Mouse (Mus musculus) left cerebral cortex, postnatal 36 days (tissue): Measurements from ENCODE around the gene Rgcc. TPM values are rescaled to one million over a fixed set of nuclear protein-coding genes. Genes with fewer than 3 reads are reported as not detected.
A peak's percentile ranks its signal among the peaks of the same experiment; 100 is the strongest.

Experiments
- DNase-seq, 2 experiments: peaks; one replicate each; pipeline ENCODE4 v3.0.0; 2021 to 2022; ENCODE audit warnings: low spot score in 2 of 2, mixed read lengths in 1 of 2
- intact Hi-C: fragments of 180-260 bp; cut with DNase I; formaldehyde crosslinking; loops from one replicate; pipeline ENCODE4 v1.15.1; 2025
- total RNA-seq, 2 experiments: library from RNA; stranded (reverse); gene quantifications; 2 replicates each; pipeline ENCODE4 v1.2.3; 2021

Gene Rgcc
- total RNA-seq, 2 experiments from 2014 or later = 30.1 to 39.0 TPM

DNA sequence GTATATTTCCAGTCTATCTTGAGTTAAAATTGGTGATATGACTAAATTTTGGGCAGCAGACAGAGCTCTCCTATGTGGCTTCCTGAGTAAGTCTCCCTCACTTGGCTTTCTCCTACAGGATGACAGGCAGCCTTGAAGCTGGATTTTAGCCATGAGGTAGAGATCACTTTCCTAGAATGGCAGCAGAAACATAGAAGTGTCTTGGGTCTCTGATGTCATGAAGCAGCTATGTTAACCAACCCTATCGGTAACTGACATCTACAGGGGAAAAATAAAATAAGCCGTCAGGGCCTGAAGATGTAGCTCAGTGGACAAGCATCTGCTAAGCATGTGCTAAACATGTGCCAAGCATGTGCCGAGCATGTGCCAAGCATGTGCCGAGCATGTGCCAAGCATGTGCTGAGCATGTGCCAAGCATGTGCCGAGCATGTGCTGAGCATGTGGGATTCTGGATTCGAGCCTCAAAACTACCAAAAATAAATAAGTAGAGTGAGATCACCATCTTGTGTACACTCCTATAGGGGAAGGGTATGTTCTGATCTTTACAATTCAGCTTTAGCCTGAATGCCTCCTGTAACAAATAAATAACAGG lies 3.5 kb upstream of the Rgcc start:
- DNase-seq = no peak
- intact Hi-C loops = loop anchor here (5.0 kb wide), 1 partner anchor 103 kb away; no protein-coding TSS in a partner anchor

DNA sequence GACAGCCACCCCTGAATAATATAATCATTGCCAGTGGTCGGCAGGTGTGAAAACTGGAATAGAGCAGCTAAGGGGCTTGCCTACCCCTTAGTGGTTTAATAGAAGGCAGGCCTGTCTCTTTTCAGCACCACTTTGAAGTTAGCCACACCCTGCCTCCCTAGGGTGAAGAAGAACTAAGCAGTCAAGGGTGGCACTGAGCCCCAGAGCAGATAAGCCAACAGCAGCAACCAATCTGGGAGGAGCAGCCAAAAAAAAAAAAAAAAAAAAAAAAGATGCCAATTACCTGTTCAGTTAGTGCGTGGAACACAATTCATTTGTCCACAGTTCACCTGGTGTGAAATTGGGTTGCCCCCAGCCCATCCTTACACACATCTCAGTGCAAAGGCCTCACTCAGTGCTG lies 1.7 kb upstream of the Rgcc start:
- intact Hi-C loops = loop anchor here (5.0 kb wide), 1 partner anchor 101 kb away; no protein-coding TSS in a partner anchor
- no peak for DNase-seq

DNA sequence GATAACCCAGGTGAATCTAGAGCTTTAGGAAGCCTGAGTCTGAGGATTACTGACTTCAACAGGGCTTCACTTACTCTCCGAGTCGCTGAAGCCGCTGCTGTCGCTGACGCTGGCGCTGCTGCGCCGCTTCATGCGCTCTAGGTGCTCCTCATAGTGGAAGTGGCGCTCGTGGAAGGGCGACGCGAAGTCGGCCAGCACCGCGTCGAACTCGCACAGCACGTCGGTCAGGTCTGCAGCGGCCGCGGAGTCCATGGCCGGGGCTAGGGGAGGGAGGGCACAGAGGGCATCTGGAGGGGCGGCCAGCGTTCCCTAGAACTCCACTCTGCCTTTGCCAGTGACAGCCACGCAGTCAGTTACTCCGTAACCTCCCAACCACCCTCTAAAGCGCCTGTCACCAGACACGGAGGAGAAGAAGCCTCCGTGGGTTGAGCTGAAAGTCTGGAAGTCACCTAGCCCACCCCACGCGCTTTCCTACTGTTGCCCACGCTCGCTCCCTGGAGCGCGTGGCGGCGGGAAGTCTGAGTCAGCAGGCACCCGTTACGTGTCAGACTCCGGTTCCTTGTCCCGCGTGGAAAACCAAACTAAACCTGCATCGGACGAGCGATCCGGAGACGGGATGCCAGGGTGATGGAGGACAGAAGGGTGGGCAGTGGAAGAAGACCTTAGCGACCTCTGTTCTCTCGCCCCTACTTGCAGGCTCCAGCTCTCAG lies 649 bp downstream of the Rgcc start:
- DNase-seq = peak; percentile 65 to 68
- intact Hi-C loops = loop anchor here (5.0 kb wide), 1 partner anchor 98 kb away; no protein-coding TSS in a partner anchor

DNA sequence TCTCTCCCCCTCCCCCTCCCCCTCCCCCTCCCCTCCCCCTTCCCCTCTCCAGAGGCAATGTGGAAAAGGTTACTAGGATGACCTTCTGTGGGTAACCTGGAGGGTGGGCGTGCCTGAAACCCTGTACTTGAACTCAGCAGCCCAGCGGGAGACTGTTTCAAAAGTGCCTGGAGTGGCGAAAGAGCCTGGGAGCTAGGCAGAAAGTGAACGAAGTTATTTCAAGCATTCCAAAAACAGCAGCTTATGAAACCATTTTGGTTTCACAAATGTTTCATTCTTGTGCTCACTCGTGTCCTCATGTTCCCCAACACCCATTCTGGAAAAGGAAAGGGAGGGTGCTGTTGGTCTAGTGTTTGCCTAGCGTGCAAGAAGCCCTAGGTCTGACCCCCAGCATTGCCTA lies 1.6 kb downstream of the Rgcc start:
- peak in 1 of 2 experiments; percentile 32 for DNase-seq
- intact Hi-C loops = loop anchor here (5.0 kb wide), 2 partner anchors 57 to 97 kb away; no protein-coding TSS in a partner anchor

DNA sequence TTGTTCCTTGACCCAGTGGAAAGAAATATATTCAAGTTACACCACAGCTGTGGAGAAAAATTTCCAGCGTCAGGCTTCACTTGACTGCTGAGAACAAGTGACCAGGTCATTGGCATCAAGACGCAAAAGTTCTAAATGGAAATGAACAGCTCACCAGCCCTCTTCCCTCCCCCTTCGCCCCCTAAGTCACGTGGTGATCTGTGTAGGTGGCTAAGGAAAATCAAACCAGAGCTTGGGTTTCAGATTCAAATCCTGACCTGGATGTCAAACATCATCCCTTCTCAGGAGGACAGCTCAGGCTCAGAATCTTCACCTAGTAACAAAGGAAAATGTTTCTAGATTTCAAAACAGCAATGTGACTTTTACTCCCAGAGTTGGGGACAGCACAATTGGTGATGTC lies 2.2 kb downstream of the Rgcc start:
- no peak for DNase-seq
- intact Hi-C loops = loop anchor here (5.0 kb wide), 1 partner anchor 57 kb away; no protein-coding TSS in a partner anchor

DNA sequence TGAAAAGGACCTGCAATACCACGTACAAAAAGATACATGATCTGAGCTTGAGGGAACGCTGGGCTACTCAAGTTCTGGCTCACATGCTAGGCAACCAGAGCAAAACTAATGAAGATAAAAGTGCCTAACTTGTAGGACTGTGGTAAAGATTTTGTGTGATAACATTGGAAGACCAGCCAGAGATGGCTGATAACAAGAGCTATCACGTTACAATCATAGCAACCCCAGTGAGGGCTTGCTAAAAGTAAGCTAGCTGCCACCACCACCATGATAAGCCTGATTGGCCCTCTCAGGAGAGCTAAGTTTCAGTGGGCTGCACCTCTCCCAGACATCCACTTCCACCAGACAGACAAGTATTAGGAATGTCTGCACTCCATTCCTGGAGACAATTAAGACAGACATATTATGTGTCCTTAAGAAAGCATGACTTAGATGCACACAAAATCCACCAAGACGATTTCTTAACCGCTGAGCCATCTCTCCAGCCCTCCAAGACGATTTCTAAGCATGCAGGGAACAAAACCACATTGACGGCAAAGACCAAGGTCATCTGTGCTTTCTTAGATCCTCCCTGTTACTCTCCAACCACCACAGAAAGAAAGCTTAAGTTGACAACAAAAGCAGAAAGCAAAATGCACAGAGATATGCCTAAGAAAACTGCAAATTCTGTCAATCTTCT lies 3.0 kb downstream of the Rgcc start:
- intact Hi-C loops = loop anchor here (5.0 kb wide), 1 partner anchor 56 kb away; no protein-coding TSS in a partner anchor

DNA sequence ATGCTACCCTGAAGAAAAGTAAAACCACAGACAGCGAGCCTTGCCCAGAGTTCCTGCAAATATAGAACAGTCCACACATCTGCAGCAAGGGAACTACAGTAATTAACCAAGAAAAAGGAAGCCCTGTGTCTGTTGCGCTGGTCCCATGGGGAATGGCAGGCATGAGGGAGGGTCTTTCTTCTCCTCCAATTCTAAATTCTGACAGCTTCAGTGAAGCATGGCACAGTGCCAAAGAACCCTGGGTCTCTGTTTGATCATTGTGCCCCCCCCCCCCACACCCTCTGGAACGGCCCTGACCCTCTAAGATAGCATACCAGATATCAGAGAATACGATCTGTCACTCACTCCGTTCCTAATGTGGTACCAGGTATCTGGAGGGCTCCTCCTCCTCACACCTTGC lies 4.6 kb downstream of the Rgcc start:
- intact Hi-C loops = loop anchor here (5.0 kb wide), 1 partner anchor 55 kb away; no protein-coding TSS in a partner anchor

More for the DNA sequence above, 3.0 kb downstream of the Rgcc start:
- no peak for DNase-seq

DNA sequence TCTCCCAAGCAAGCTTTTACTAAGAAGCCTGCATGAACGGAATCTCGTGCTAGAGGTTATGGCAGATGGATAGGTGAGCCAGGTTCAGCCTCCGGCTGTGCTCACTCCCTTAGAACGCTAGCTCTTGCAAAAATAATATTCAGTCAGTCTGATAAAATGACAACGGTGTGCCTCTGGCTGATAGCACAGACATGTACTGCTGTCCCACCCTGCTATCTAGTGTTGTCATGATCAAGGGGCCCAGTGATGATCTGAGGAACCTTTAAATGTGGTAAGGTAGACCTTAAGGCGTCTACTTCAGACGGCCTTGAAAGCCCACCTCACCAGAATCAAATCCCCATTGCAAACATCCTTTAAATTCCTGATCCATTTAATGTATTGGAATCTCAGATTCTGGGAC lies 5.2 kb downstream of the Rgcc start:
- DNase-seq = no peak
- intact Hi-C loops = loop anchor here (5.0 kb wide), 1 partner anchor 54 kb away; no protein-coding TSS in a partner anchor

More for the DNA sequence above, 4.6 kb downstream of the Rgcc start:
- DNase-seq = no peak

DNA sequence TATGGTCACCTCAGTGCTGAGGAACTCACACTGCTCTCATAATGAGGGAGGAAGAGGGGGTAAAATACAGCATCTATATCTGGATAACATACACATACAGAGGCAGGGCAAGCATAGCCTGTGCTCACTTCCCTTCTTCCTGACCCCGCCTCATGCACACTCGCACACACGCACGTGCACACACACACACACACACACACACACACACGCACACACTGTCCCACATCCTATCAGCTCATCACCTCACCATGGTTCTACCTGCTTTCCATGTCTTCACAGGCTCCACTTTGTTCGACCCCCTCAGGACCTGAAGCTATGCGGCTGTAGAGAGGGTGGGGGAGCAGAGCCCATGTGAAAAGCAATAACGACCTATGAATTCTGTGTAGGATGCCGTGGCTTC lies 5.9 kb downstream of the Rgcc start:
- DNase-seq = no peak
- intact Hi-C loops = loop anchor here (5.0 kb wide), 1 partner anchor 53 kb away; no protein-coding TSS in a partner anchor

DNA sequence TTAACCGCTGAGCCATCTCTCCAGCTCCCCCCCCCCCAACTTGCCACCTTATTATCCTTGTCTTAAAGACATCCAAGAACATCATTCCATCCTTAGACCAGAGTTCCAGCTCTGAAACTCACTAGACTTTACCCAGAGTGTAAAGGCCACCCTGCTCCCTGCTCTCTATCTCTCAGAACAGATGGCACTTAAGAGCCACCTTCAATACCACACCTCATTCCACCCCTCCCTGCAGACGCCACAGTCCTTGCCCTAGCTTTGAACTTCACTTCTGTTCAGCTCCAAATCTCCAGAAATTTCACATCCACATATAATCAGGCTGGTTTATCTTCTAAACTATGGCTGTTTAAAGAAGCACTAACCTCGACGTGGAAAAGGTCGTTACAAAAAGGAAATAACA lies 6.5 kb downstream of the Rgcc start:
- DNase-seq = no peak
- intact Hi-C loops = loop anchor here (5.0 kb wide), 1 partner anchor 53 kb away; no protein-coding TSS in a partner anchor

DNA sequence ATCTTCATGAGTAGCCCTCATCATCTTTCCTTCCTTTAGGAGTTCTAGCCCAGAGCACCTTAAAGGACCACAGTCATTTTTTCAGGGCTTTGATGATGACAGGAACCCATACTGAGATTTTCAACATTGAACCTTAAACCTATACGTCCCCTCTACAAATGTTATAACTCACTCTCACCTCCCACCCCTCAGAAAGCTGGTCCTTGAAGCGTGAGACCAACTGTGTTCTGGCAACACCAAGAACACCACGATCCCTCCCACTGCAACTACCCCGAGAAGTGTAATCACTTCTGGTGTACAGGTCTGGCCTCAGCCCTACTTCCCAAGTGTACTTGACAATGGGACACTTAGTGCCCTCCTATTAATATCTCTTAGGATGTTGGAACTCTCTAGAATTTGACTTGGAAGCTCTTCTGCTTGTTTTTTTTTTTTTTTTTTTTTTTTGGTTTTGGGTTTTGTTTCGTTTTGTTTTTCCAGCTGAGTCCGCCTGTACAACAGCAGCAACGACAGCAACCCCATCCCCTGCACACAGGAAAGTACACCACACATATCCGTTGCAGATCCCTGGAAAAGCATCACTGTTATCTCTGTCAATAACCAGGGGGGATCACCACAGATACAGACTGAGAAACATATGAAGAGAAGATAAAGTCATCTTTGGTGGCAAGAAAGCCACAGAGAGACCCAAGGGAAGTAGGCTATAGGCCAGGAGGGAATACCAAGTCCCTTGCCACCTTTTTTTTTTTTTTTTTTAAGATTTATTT lies 7.2 kb downstream of the Rgcc start:
- intact Hi-C loops = no loop called here
- DNase-seq = no peak

DNA sequence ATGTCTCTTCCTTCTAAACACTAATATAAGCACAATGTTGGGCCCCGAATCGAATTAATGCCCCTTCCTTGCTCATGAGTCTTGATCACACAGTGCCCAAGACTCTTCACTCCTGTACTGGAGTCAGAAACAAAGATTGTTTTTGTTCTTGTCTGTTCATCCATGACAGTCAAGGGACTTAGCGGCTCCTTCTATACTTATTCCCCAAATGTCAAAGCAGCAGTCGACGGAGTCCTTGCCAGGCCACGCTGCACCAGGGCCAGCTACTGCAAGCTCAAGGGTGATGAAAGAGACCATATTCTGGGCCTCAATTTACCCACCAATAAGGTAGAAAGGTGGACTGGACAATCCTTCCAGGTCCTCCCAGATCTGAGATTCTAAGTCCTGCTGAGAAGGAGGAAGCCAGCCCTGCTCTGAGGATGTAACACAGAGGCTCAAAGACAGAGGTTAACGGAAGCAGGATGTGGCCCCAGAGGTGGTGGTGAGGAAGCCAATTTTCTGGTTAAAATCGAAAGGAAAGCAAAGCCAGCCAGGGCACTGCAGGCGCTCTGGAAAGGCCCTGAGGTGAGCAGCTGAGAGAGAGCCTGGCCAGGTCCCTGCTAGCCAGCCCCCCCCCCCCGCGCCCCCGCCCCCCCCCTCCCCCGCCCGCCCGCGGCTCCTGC lies 8.2 kb downstream of the Rgcc start:
- no peak for DNase-seq
- intact Hi-C loops = no loop called here

DNA sequence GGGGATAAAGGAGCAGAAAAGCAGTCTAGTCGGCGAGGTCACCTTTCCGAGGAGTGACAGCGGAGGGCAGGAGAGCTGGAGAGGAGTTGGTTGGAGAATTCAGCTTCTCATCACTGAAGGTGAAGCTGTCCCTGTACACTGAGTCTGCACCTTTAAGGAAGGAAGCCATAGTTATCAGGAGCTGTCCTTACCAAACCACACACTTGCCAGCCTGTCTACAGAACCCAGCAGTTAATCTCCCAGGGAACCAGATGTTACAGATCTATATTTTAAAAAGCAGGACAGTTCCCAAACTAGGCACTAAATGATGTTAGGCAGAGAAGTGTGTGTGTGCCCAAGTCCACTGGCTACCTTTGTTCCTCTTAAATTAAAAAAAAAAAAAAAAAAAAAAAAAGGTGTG lies 9.8 kb downstream of the Rgcc start:
- intact Hi-C loops = no loop called here
- DNase-seq = no peak

DNA sequence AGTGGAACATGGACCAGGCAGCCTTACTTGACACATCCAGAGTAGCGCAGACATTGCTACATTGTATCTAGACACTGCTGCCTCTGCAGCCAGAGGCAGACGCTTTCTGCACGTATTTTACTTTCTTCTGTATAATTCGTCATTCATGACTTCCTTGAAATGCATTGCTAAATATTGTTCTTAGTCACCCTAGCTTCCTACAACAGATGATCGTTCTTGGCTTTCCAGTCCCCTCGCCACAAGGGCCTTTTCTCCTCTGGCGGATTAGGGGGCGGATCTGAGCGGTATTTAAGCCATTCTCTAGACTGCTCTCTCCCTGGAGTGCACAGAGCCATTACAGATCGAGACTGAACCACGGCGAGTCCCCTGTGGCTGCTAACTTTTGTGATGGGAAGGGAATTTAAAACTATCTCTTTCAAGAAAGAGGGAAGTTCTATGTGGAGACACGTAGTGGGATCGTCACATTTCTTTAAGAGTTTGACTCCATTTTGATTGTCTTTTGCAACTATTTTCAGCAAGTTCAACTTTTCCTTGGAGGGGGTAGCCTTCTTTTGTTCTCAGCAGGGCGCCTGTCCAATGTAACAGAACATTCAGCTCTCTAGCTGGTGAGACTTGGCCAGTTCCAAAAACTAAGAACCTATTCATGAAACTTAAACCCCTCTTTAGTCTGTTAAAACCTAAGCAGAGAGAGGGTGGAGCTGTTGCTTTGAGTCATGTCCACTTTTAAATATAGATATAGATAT lies 10.6 kb downstream of the Rgcc start:
- intact Hi-C loops = no loop called here

DNA sequence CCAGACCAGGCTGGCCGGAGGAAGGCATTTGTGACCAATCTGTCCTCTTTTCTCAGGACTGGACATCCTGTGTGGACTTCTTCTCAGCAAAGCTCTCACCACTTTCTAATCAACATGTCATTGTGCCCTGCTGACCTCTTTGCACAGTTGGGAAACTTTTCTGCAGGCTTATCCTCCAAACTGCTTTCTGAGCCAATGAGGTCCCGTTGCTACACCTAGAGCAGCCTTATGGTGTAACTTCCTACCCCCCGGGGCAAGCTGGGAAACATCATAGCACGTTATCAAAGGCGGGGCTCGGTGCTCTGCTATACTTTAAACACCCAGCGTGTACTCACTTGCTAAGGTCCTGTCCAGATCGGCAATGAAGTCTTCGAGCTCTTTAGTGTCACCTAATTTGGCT lies 11.5 kb downstream of the Rgcc start:
- DNase-seq = no peak
- intact Hi-C loops = no loop called here

More for the DNA sequence above, 10.6 kb downstream of the Rgcc start:
- DNase-seq = no peak

DNA sequence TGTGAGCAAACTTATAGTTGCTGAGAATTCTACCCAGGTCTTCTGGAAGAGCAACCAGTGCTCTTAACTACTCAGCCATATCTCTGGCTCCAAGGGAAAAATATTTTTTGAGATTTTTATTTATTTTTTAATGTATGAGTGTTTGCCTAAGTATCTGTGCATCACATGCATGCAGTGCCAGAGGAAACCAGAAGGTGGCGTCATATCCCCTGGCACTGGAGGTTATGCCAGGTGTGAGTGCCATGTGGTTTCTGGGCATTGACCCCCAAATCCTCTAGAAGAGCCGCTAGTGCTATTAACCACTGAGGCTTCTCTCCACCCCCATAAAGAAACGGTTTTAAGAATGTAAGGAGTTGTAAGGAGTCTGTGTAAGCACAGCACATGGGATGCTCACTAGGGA lies 13.2 kb downstream of the Rgcc start:
- no peak for DNase-seq
- intact Hi-C loops = no loop called here

DNA sequence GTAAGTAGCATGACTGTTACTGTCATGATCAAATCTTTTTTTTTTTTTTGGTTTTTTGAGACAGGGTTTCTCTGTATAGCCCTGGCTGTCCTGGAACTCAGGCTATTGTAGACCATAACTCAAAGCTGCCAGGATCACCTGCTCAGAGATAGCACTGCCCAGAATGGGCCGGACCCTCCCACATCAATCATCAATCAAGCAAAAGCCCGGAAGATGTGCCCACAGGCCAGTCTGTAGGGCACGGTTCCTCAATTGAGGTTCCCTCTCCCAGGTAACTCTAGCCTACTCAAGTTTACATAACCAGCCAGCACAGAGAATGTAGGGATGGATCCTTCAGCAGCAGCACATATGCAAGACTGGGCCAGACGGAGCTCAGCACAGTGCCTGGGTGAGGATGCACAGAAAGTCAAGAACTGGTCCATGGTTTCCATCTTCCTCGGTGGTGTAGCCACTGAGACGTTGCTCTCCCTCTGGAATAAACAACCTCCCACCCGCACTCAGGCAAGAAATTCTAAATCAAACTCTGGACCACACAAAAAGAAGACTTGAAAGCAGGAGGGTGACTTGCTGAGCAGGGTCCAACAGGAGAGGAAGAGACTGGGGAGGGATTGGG lies 14.1 kb downstream of the Rgcc start:
- DNase-seq = no peak
- intact Hi-C loops = no loop called here

DNA sequence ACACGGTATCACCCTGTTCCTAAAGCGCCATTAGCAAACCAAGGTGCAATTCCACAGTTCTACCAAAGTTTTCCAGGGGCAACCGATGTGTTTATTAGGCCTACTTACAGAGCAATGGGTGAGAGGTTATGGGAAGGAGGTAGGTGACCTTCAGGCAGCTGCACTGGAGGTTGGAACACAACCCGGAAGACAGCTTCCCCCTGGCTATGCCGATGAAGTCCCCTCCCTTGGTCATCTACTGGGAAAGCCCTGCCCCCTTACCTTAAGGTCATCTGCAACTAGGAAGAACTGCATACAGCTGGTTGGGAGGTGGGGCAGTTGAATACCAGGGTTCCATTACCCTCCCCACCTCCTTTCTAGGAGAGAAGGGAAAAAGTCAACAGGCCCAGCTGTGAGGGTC lies 15.9 kb downstream of the Rgcc start:
- no peak for DNase-seq
- intact Hi-C loops = no loop called here
